ENCODE assay signal across 8 mouse cellular contexts in genomic region chr17:34627943-34628643, GRCm38 (mm10). TPM values are rescaled to one million over a fixed set of nuclear protein-coding genes. Genes with fewer than 3 reads are reported as not detected.
A peak's percentile ranks its signal among the peaks of the same experiment; 100 is the strongest.
DNase-seq lines count a peak whose midpoint lies in the region; ATAC-seq lines count a peak whose summit lies in the region.

Ppt2 (minus strand) TSS chr17:34628510.

- peak within 1 kb of the TSS; percentile 76 for H3K9ac ChIP-seq in hindbrain, embryonic 16.5 days (ENCODE audit: low read depth, low read length)
- peak within 1 kb of the TSS; percentile 64 for H3K9ac ChIP-seq in midbrain, embryonic 11.5 days (ENCODE audit: low read length)

- H3K27me3 ChIP-seq in hindbrain, embryonic 16.5 days (replicated peaks; ENCODE audit: control insufficient read depth, insufficient read depth, low read length), result peaks cover 3% of the 10 kb centered on the region; the same call in 1 of the 2 replicates
- peaks cover 26% of the 10 kb centered on the region for H3K27me3 ChIP-seq in midbrain, embryonic 11.5 days (ENCODE audit: control insufficient read depth, insufficient read depth, low read length)

- no peak for ATAC-seq in hindbrain, embryonic 16.5 days
- peak; percentile 0; the same call in 1 of the 2 replicates for ATAC-seq in midbrain, embryonic 11.5 days (ENCODE audit: low FRiP score)

- intact Hi-C loops in left cerebral cortex, postnatal 36 days (cut with DNase I), result loop anchor here (5.0 kb wide), 1 partner anchor 269 kb away; the partner anchor contains the start of genes C2 and Ehmt2

- peaks cover 5% of the 10 kb centered on the region for H3K4me1 ChIP-seq in brown adipose tissue, adult 24 weeks (ENCODE audit: control insufficient read depth, insufficient read depth, insufficient read length, low read length)
- peaks cover 45% of the 10 kb centered on the region for H3K4me1 ChIP-seq in hindbrain, embryonic 16.5 days (ENCODE audit: control insufficient read depth, insufficient read depth, low read depth, low read length)
- H3K4me1 ChIP-seq in midbrain, embryonic 11.5 days (ENCODE audit: control insufficient read depth, insufficient read depth, low read length), result peaks cover 47% of the 10 kb centered on the region

- DNase-seq in ovary, postnatal 10 days (ENCODE audit: low spot score), result peak; percentile 42
- no peak for DNase-seq in ovary, postnatal 14 days (ENCODE audit: low spot score)
- DNase-seq in gastrocnemius, postnatal 10 days, result peak; percentile 57
- no peak for DNase-seq in left cerebral cortex, postnatal 36 days (ENCODE audit: low spot score in 2 of 2)
- DNase-seq in midbrain, embryonic 11.5 days (ENCODE audit: low spot score, missing footprints), result peak; percentile 90
- DNase-seq in urinary bladder, postnatal 4 days (ENCODE audit: low spot score in 2 of 2), result peak; percentile 51 to 64

- H3K4me2 ChIP-seq in hindbrain, embryonic 16.5 days (ENCODE audit: low read length), result peak within 1 kb of the TSS; percentile 84
- H3K4me2 ChIP-seq in midbrain, embryonic 11.5 days, result peak within 1 kb of the TSS; percentile 73

- peak within 1 kb of the TSS; percentile 59 for H3K4me3 ChIP-seq in brown adipose tissue, adult 24 weeks (ENCODE audit: insufficient read depth, low read depth, low read length)
- peak within 1 kb of the TSS; percentile 62 for H3K4me3 ChIP-seq in hindbrain, embryonic 16.5 days (ENCODE audit: low read length)
- peak within 1 kb of the TSS; percentile 62 for H3K4me3 ChIP-seq in midbrain, embryonic 11.5 days (ENCODE audit: low read depth, low read length)

- 4% methylated on average over 29 of the region's 29 CpGs for WGBS in hindbrain, embryonic 16.5 days
- WGBS in midbrain, embryonic 11.5 days, result 5% methylated on average over 29 of the region's 29 CpGs

- 0 out of 2 replicates have a peak, but pooled peaks cover 3% of the 10 kb centered on the region for H3K36me3 ChIP-seq in hindbrain, embryonic 16.5 days (ENCODE audit: control insufficient read depth, insufficient read depth, low read length)
- no peaks in the 10 kb centered on the region for H3K36me3 ChIP-seq in midbrain, embryonic 11.5 days (ENCODE audit: control insufficient read depth, insufficient read depth, low read length)

- peak within 1 kb of the TSS; percentile 95 for H3K27ac ChIP-seq in brown adipose tissue, adult 24 weeks (replicated peaks; ENCODE audit: low read depth, low read length)
- H3K27ac ChIP-seq in hindbrain, embryonic 16.5 days (ENCODE audit: low read depth, low read length), result peak within 1 kb of the TSS; percentile 95
- H3K27ac ChIP-seq in midbrain, embryonic 11.5 days (ENCODE audit: low read depth, low read length), result peak within 1 kb of the TSS; percentile 88

- H3K9me3 ChIP-seq in hindbrain, embryonic 16.5 days (ENCODE audit: control insufficient read depth, low read length), result no peaks in the 10 kb centered on the region
- no peaks in the 10 kb centered on the region for H3K9me3 ChIP-seq in midbrain, embryonic 11.5 days (ENCODE audit: control insufficient read depth, low read length)

RNA-seq across cellular contexts. Expression of gene Ppt2, which starts in this region (rescaled TPM):
- polyA plus RNA-seq in brown adipose tissue, adult 24 weeks (2012; ENCODE audit: insufficient read depth, insufficient read length, missing spikeins), result 30.2 and 32.3 TPM in 2 replicates
- total RNA-seq in gastrocnemius, postnatal 10 days (2021), result 10 to 100 TPM; 32.6 to 33.7 TPM
- 19.9 and 23.5 TPM in 2 replicates for polyA plus RNA-seq in hindbrain, embryonic 16.5 days (2015; fragmentation: Nextera tagmentation; extraction: Ambion mirVana)
- total RNA-seq in left cerebral cortex, postnatal 36 days (2021), result 10 to 100 TPM; 37.2 to 47.1 TPM
- polyA plus RNA-seq in midbrain, embryonic 11.5 days (2014; fragmentation: Nextera tagmentation; extraction: Ambion mirVana), result 25.8 and 26.4 TPM in 2 replicates

Comparison
In these comparisons a context has a peak if more than half of its experiments do, and no peak if none do; other contexts are left out.
1. DNase-seq: peak in ovary, postnatal 10 days (single experiment), gastrocnemius, postnatal 10 days (single experiment), midbrain, embryonic 11.5 days (single experiment) and urinary bladder, postnatal 4 days (2 of 2); none in ovary, postnatal 14 days (single experiment) and left cerebral cortex, postnatal 36 days (0 of 2).
2. Peak in every context shown above with its lines, with median percentiles within 50 percentile points of each other: H3K27ac ChIP-seq and H3K4me3 ChIP-seq.